Mouse (Mus musculus) forebrain, embryonic 10.5 days (tissue): ENCODE data around the gene Hist2h4. TPM values are rescaled to one million over a fixed set of nuclear protein-coding genes. Genes with fewer than 3 reads are reported as not detected.

Source experiments
- DNase-seq: peaks from one replicate; pipeline ENCODE4 v3.0.0-alpha.2; 2017; ENCODE audit warnings: low spot score; ENCODE audit errors: extremely low spot score
- H3K27ac ChIP-seq: fragments of 300-500 bp; sonication (generic); 2 replicates; pipeline ENCODE4 v1.5.1; 2016; ENCODE audit warnings: mild to moderate bottlenecking
- H3K27me3 ChIP-seq: fragments of 300-500 bp; sonication (generic); 2 replicates; pipeline ENCODE4 v1.6.1; 2016; ENCODE audit warnings: mild to moderate bottlenecking; ENCODE audit not compliant: poor library complexity, severe bottlenecking
- H3K36me3 ChIP-seq: fragments of 300-500 bp; sonication (generic); replicated peaks from 2 replicates; pipeline ENCODE4 v1.6.1; 2016; ENCODE audit warnings: mild to moderate bottlenecking, moderate library complexity
- H3K4me1 ChIP-seq: fragments of 300-500 bp; sonication (generic); 2 replicates; pipeline ENCODE4 v1.6.1; 2016
- H3K4me3 ChIP-seq: fragments of 300-500 bp; sonication (generic); 2 replicates; pipeline ENCODE4 v1.5.1; 2016; ENCODE audit warnings: mild to moderate bottlenecking, moderate library complexity
- H3K9me3 ChIP-seq: fragments of 300-500 bp; sonication (generic); 2 replicates; pipeline ENCODE4 v1.6.1; 2016; ENCODE audit warnings: mild to moderate bottlenecking, moderate library complexity
- WGBS: fragments of 180-500 bp; shearing (Covaris S2); methylation state at CpG from one replicate; pipeline ENCODE4 v1.1.7; 2016; 5-methylcytosine and 5-hydroxymethylcytosine counted together
- polyA plus RNA-seq: library from polyadenylated mRNA; unstranded; fragments of >200 nt; fragmentation: Nextera tagmentation; extraction: Ambion mirVana; gene quantifications from 2 replicates; pipeline ENCODE4 v1.2.1, GENCODE M21; 2016

Gene Hist2h4
- polyA plus RNA-seq, 1 experiment from 2014 or later = 12.0 TPM

DNA sequence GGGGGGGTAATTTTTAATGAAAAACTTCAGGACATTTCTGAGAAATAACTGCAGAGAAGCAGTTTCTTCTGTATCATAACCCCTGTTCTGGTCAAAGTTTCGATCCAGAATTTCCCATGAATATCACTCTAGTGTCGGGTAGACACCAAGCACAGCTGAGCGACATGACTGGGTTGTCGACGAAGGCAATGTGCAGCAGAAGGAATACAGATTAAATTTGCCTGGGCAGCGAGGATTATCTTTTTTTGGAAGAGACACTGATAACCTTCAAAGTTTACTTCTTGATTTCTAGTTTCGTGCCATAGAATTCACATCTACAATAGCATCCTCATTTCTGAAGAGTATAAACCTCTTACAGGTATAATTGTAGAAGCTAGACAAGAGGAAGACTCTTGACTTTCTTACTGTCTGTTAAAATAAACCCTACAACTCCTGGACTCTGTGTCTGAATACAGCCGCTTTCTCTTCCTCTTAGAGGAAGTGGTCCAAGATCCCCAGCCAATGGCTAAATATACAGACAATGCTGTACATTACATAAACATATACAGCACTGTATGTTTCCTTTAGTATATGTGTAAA, 3.1 kb upstream of the Hist2h4 start:
- Histone ChIP-seq H3K9me3 (no peaks in the 10 kb centered on the region), H3K4me1 (peaks cover 59% of the 10 kb centered on the region), H3K4me3 (no peak overlapping the region), H3K36me3 (no peaks in the 10 kb centered on the region), H3K27me3 (no peaks in the 10 kb centered on the region), H3K27ac (peak overlapping the region; percentile 93)
- WGBS = 94% methylated on average over 8 of the region's 8 CpGs
- DNase-seq = no peak

DNA sequence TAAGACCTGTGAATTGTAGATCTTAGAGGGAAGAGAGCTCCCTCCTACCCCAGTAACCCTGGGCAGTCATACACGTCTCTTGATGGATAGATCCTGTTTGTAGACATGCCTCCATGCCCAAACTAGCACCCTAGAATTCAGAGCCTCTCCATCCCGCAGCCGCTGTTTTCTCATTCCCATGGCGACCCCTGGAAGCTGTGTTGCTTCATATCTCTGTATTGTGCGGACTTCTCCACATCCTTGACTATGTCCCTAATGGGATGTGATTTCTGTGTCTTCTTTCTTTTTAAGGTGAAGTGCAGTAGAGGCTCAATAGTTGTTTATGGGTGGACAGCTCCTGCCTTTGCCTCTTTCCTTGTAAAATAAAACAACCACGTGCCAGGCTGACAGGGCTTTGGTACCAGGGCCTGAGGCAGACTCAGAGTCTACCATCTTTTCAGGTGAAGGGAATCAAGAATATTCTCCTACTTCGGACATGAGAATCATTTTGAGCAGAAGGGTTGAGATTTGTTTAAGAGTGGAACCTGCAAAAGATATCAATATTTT, 1.4 kb upstream of the Hist2h4 start:
- peaks cover 57% of the 10 kb centered on the region for H3K4me1 ChIP-seq
- no peaks in the 10 kb centered on the region for H3K27me3 ChIP-seq
- no peak for DNase-seq
- H3K4me3 ChIP-seq = peak overlapping the region; percentile 63
- WGBS = 82% methylated on average over 7 of the region's 7 CpGs
- H3K9me3 ChIP-seq = no peaks in the 10 kb centered on the region
- peak overlapping the region; percentile 93 for H3K27ac ChIP-seq
- no peaks in the 10 kb centered on the region for H3K36me3 ChIP-seq

DNA sequence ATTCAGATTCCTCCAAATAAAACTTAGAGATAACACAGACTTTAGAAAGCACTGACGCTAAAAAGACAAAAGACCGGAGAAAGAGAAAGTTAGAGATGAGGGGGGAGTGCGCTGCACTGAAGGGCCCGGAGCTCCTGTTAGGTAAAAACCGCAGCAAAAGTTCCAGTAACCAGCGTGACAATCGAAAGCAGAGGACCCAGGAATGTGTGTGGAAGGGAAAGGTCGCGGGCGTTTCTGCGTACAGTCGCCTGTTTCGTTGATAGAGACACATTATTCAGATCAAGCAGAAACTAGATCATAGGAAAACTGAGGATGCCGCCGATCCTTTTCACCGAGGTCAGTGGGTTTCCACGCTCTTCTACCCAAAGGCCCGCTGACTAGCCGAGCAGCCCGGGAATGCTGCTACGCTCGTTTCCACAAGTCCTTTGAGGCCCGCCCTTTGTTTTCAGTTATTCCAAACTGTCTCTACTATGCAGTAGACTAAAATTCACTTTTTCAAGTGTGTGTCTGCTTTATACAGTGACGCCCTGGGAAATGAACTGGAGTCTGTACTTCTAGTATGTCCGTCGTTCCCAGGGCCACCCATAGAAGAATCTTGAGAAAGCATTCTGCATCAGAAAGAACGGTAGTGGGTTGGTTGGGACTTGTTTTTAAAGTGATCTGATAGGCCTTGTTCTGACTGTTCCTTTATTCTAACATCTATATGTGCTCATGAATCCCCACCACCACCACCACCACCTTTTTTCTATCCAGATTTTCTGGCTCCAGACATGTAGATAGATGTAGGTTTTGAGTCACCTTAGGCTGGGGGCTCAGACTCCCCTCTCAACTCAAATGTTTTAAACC, 670 bp upstream of the Hist2h4 start:
- Histone ChIP-seq H3K4me1 (peaks cover 57% of the 10 kb centered on the region), H3K4me3 (peak overlapping the region; percentile 63), H3K27ac (peak overlapping the region; percentile 93), H3K9me3 (no peaks in the 10 kb centered on the region), H3K27me3 (no peaks in the 10 kb centered on the region), H3K36me3 (no peaks in the 10 kb centered on the region)
- 12% methylated on average over 27 of the region's 27 CpGs for WGBS
- DNase-seq = peak; percentile 64

DNA sequence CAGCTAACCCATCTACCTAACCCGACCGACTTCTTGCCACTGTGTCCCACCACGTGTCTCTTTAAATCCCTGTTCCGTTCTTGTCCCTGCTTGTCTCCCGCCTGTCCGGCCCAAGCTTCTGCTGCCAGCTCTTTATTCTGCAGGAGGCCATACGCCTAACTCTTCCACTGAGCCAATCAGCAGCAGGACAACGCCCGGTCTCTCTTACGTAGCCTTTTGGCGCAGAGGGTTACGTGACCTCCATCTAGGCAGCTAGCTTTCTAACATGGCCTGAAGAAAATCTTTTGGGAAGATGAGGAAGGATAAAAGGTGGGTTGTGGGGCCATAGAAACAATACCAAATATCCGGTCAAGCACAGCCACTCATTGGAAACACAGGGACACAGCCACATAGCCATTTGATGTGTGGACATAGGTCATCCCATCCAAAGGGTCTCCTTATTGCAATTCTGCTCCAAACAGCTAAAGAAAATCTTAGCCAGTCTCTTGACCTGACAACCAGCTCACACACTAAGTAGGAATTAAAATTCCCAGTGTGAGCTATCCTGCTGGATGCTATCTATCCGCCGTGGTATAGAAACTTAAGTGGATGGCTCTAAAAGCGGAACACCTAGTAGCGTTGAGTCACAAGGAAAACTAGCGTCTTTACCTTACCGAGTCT, 765 bp downstream of the Hist2h4 start:
- WGBS = under 1% methylated on average over 19 of the region's 19 CpGs
- DNase-seq = peak; percentile 86
- H3K4me1 ChIP-seq = peaks cover 47% of the 10 kb centered on the region
- no peaks in the 10 kb centered on the region for H3K36me3 ChIP-seq
- H3K4me3 ChIP-seq = peak overlapping the region; percentile 63
- no peaks in the 10 kb centered on the region for H3K9me3 ChIP-seq
- peak overlapping the region; percentile 93 for H3K27ac ChIP-seq
- no peaks in the 10 kb centered on the region for H3K27me3 ChIP-seq

DNA sequence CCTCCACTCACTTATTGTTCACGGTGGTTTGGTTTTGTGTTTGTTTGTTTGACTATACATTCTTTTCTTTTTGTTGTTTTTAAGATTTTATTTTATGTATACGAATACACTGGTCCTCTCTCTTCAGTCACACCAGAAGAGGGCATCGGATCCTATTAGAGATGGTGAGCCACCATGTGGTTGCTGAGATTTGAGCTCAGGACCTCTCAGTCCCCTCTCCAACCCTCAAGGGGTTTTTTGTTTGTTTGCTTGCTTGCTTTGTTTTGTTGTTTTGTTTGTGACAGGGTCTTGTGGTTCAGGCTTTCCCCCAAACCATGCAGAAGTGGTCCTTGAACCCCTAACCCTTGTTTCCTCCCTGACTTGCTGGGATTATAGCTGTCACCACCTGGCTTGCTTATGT, 1.5 kb downstream of the Hist2h4 start:
- Histone ChIP-seq H3K4me3 (peak overlapping the region; percentile 63), H3K36me3 (no peaks in the 10 kb centered on the region), H3K9me3 (no peaks in the 10 kb centered on the region), H3K4me1 (peaks cover 39% of the 10 kb centered on the region), H3K27ac (peak overlapping the region; percentile 93), H3K27me3 (no peaks in the 10 kb centered on the region)
- 65% methylated on average over 3 of the region's 3 CpGs for WGBS
- DNase-seq = no peak

DNA sequence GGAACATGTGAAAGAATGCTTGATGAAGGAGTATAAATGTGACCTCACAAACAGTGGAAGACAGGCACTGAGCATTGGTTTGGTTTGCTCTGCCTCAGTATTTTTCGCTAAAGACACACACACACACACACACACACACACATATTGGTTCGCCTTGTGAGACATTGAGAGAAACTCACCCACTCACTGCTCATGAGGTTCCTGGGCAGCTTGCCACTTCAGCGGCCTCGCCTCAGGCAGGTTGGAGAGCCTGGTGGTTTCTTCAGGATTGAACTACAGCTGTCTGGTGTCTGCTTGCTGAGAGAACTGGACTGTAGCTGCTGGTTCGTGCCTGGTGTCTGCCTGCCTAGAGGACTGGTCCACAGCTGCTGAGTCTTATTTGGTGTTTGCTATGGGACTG, 2.9 kb downstream of the Hist2h4 start:
- Histone ChIP-seq H3K4me3 (no peak overlapping the region), H3K36me3 (no peaks in the 10 kb centered on the region), H3K9me3 (no peaks in the 10 kb centered on the region), H3K27ac (peak overlapping the region; percentile 35; the same call in 1 of the 2 replicates), H3K27me3 (no peaks in the 10 kb centered on the region), H3K4me1 (peaks cover 41% of the 10 kb centered on the region)
- 89% methylated on average over 5 of the region's 5 CpGs for WGBS
- DNase-seq = no peak

DNA sequence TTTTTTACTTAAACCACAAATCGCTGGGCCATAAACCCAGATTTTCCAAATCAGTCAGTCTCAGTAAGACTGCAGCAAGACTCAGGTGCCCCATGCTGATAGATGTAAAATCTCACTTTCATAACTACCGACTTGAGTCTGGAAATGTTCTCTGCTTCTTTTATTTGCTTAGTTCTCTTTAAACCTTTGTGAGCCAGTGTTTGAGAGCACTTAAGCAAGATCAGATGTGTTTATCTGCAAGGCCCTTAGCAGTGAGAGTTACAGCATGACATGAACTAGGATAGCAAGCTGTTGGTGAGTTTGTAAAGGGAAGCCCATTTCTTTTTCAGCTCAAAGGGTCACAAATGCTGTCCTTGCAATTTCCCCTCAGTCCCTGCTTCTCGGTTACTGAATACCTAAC, 5.9 kb downstream of the Hist2h4 start:
- WGBS = 81% methylated on average over 3 of the region's 3 CpGs

DNA sequence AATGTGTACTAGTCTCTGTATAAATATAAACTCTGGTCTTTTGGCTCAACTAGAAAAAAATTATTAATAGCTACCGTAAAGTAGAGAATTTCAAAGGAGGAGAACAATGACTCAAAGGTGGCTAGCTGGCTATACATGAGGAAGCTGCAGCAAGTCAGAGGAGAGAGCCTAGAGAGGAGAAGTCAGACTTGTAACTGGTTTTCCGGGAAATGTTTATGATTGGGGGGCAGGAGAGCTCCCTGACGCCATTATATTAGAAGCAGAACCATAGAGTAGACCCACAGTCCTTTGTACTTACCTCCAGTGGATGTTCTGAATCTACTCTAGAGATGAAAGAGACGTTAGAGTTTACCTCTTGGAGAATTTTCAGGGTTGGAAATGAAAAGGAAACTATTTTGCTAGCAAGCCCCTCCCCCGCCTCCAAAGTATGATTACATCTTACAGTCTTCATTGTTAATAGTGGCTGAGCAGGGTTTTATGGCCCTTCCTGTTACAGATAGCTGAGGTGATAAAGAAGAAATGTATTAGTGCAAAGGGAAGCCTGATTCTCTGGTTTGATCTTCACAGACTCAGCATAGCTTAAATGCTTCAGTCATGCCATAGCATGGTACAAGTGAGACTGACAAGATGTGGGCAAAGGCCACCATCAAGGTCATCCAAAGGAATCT, 7.1 kb downstream of the Hist2h4 start:
- Histone ChIP-seq H3K4me3 (no peak overlapping the region), H3K9me3 (no peaks in the 10 kb centered on the region), H3K36me3 (no peaks in the 10 kb centered on the region), H3K4me1 (peaks cover 11% of the 10 kb centered on the region), H3K27me3 (no peaks in the 10 kb centered on the region), H3K27ac (peak overlapping the region; percentile 3; the same call in 1 of the 2 replicates)
- WGBS = 84% methylated on average over 5 of the region's 5 CpGs
- DNase-seq = no peak

More for the DNA sequence above, 5.9 kb downstream of the Hist2h4 start:
- Histone ChIP-seq H3K4me1 (peaks cover 22% of the 10 kb centered on the region), H3K36me3 (no peaks in the 10 kb centered on the region), H3K9me3 (no peaks in the 10 kb centered on the region), H3K27me3 (no peaks in the 10 kb centered on the region), H3K27ac (no peak overlapping the region), H3K4me3 (no peak overlapping the region)
- DNase-seq = no peak

DNA sequence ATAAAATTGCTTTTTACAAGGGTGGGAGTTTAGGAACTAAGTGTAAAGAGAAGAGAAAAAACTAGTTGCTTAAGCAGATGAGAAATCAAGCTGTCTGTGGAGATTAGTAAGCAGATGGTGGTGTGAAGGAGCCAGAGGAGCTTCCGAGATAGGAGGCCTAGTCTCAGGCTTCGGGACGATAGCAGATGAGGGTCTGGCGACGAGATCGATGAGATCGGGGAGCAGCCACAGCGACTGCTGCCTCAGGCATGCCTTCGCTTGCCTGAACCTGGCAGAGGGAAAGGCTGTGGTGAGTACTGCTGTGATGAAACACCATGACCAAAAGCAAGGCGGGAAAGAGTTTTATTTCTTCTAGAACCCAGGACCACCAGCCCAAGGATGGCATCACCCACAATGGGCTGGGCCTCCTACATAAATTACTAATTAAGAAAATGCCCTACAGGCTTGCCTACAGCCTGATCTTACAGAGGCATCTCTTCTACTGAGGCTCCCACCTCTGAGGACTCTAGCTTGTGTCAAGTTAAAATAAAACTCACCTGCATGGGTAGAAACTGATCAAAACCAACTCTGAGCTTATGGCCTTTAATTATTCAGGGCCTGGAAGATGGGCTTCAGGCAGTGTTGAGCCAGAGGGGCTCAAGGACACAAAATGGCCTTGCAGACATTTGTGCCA, 8.3 kb downstream of the Hist2h4 start:
- H3K4me3 ChIP-seq = no peak overlapping the region
- WGBS = 54% methylated on average over 10 of the region's 10 CpGs
- peak overlapping the region; percentile 54 for H3K27ac ChIP-seq
- peaks cover 22% of the 10 kb centered on the region for H3K4me1 ChIP-seq
- H3K36me3 ChIP-seq = no peaks in the 10 kb centered on the region
- no peaks in the 10 kb centered on the region for H3K9me3 ChIP-seq
- no peaks in the 10 kb centered on the region for H3K27me3 ChIP-seq
- no peak for DNase-seq

DNA sequence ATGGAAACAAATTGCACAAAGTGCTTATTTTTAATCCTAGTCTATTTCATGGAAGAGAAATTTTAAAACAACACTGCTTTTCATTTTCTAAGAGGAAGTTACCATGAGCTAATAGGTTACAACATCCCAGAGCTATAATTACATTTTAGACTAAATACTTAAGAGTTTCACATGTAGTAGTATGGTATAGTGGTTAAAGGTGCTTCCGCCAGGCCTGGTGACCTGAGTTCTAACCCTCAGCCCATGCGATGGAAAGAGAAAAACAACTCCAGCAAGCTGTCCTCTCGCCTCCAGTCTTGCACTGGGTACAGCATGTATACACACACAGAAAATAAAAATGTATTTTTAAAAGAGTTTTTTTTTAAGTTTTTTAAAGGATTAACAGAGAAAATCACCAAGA, 11.3 kb downstream of the Hist2h4 start:
- peaks cover 47% of the 10 kb centered on the region for H3K4me1 ChIP-seq
- H3K27me3 ChIP-seq = no peaks in the 10 kb centered on the region
- no peak overlapping the region for H3K4me3 ChIP-seq
- WGBS = 91% methylated on average over 3 of the region's 3 CpGs
- H3K9me3 ChIP-seq = no peaks in the 10 kb centered on the region
- no peak overlapping the region for H3K27ac ChIP-seq
- no peaks in the 10 kb centered on the region for H3K36me3 ChIP-seq
- DNase-seq = no peak

DNA sequence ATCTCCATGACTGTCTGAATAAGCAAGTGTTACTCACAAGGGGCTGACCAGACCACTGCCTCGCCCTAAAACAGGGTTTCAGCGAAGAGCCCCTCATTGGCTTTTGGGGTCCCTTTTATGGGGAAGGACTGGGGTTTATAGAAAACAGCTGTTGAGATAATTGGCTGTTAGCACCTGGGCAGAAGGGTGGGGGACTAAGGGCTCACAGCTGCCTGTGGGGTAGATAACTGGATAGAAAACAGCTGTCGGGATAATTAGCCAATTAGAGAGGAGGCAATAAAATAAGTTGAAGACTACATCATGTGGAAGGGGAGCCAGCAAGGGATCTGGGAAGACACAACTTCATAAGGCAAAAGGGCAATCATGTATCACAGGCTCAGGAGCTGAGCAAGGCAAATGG, 12.2 kb downstream of the Hist2h4 start:
- H3K4me3 ChIP-seq = no peak overlapping the region
- H3K4me1 ChIP-seq = peaks cover 47% of the 10 kb centered on the region
- H3K36me3 ChIP-seq = no peaks in the 10 kb centered on the region
- peak overlapping the region; percentile 71 for H3K27ac ChIP-seq
- no peaks in the 10 kb centered on the region for H3K27me3 ChIP-seq
- H3K9me3 ChIP-seq = no peaks in the 10 kb centered on the region
- DNase-seq = no peak
- WGBS = 73% methylated on average over 3 of the region's 3 CpGs

DNA sequence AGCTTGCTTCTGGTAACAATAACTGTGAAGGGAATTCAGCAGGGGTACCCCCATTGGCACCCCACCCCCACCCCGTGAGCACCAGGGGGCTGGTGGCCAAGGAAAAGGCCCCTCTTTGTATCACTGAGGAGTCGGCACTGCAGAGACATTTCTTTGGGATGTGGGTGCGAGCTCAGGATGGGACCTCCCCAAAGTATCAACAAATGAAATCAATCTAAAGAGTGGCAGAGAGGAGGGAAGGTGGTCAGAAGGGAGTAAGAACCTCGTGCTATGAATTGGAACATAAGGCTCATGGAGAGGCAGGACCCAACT, 14.1 kb downstream of the Hist2h4 start:
- no peak for DNase-seq
- Histone ChIP-seq H3K36me3 (no peaks in the 10 kb centered on the region), H3K9me3 (no peaks in the 10 kb centered on the region), H3K4me3 (peak overlapping the region; percentile 57), H3K4me1 (peaks cover 48% of the 10 kb centered on the region), H3K27ac (peak overlapping the region; percentile 91), H3K27me3 (no peaks in the 10 kb centered on the region)
- 59% methylated on average over 4 of the region's 4 CpGs for WGBS
